Mouse (Mus musculus) testis, adult 2 months (tissue): Measurements from ENCODE around the gene Mpped2.

Experiments used
- CTCF ChIP-seq: fragments of 200-500 bp; IDR thresholded peaks from 2 replicates; pipeline ENCODE4 v1.5.1; 2012; ENCODE audit warnings: low read depth, mild to moderate bottlenecking, inconsistent platforms, low read length, moderate library complexity; ENCODE audit not compliant: control insufficient read depth, insufficient read depth, insufficient replicate concordance
- POLR2A ChIP-seq: fragments of 200-500 bp; IDR thresholded peaks from 2 replicates; pipeline ENCODE4 v1.6.1; 2012; ENCODE audit warnings: low read depth, mild to moderate bottlenecking, inconsistent platforms, low read length, moderate library complexity; ENCODE audit not compliant: control insufficient read depth

DNA sequence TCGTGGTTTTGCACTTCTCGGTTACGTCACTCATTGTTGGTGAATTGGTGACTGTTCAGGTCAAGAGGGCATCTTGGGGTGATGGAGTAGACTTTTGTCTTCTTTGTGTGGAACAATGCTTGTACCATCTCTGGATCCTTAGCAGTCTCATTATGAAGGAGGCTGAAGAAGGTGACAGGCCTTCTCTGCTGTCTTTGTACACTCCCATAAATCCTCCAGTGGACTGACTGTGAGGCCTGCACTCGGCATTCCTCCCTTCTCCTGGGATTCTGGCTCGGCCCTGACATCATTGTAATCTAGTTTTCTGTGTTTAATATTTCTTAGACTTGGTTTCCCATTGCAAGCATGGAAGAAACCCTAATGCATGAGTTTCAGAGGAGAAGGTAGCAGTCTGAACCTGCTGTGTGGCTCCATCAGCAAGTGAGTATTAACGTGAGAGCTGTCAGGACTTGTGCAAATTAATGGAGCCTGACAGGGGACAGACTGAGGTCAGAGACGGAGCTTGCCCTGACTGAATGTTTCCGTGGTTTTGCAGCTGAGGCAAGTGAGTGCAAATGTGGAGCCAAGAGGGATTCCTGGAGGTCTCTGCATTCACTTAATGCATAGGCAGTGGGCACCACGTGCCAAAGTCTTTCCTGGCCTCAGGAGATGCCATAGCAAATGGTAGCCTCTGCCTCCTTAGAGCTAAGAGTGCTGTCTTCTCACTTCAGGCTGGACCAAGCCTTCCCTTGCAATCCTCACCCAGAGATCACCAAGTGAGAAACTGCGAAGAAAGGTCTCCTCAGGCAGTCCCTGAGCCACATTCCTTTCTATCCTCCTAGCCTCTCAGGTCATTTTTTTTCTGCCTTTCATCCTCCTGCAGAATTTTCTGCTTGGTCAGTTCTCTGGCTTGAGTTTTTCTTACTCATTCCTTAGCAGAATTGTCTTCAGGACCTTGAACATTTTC is 81.5 kb downstream of the Mpped2 start:
- TF ChIP-seq CTCF (no peak), POLR2A (no peak)
